Mouse (Mus musculus): ENCODE data around the gene Glt6d1. TPM values are rescaled to one million over a fixed set of nuclear protein-coding genes. Genes with fewer than 3 reads are reported as not detected.
A peak's percentile ranks its signal among the peaks of the same experiment; 100 is the strongest.

Gene Glt6d1
- total and polyA plus RNA-seq, 3 experiments = not detected

DNA sequence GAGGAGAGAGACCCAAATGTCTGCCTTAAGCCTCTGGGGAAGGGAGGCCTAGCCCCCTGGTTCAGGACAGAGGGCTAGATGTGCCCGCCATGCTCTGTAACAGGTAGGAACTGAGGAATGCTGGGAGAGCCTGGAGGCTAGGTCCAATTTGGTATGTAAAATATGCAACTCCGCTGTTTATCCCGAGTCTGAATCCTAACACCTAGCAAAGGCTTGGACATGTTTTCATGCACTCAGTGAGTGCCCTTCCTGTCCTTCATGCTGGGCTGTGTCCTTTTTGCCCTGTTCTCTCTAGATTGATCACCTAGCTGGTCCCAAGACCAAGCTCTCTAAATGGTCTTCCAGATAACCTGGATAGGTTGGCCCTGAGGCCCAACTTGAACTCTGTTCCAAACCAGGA, 44.2 kb upstream of the Glt6d1 start:
- H3K4me1 ChIP-seq (ENCODE audit: insufficient read depth, low read depth, low read length) = no peaks in the 10 kb centered on the region
- H3K36me3 ChIP-seq (replicated peaks) = no peaks in the 10 kb centered on the region
- no peaks in the 10 kb centered on the region for H3K9me3 ChIP-seq (replicated peaks)
- DNase-seq (ENCODE audit: low spot score) = no peak
- no peak overlapping the region for H3K4me3 ChIP-seq (ENCODE audit: low read depth, low read length)
- ATAC-seq (ENCODE audit: extremely low read depth, insufficient number of reproducible peaks, low FRiP score, poor library complexity, severe bottlenecking) = no peak
- H3K27me3 ChIP-seq (ENCODE audit: insufficient read depth, low read length) = peaks cover 7% of the 10 kb centered on the region; the same call in 1 of the 2 replicates
- TF ChIP-seq CTCF (IDR thresholded peaks at IDR 0.05; ENCODE audit: low read depth, low read length) (no peak), GATA2 (IDR thresholded peaks at IDR 0.05; ENCODE audit: borderline replicate concordance, low read depth, low read length) (no peak), POLR2AphosphoS5 (IDR thresholded peaks at IDR 0.05; ENCODE audit: insufficient replicate concordance, low read depth, low read length) (no peak), TAL1 (conservative IDR thresholded peaks at IDR 0.05; ENCODE audit: low read depth, low read length) (no peak), GATA1 (IDR thresholded peaks at IDR 0.05; ENCODE audit: borderline replicate concordance, low read length) (no peak)

GRCm38 (mm10) chr2:25853998-25854397, 38.4 kb upstream of the Glt6d1 start:
- ATAC-seq (ENCODE audit: extremely low read depth, insufficient number of reproducible peaks, low FRiP score, poor library complexity, severe bottlenecking) = no peak
- no peaks in the 10 kb centered on the region for H3K4me1 ChIP-seq (ENCODE audit: insufficient read depth, low read depth, low read length)
- peaks cover 10% of the 10 kb centered on the region; the same call in 1 of the 2 replicates for H3K27me3 ChIP-seq (ENCODE audit: insufficient read depth, low read length)
- H3K4me3 ChIP-seq (ENCODE audit: low read depth, low read length) = no peak overlapping the region
- H3K9me3 ChIP-seq (replicated peaks) = no peaks in the 10 kb centered on the region
- H3K36me3 ChIP-seq (replicated peaks) = no peaks in the 10 kb centered on the region
- TF ChIP-seq CTCF (IDR thresholded peaks at IDR 0.05; ENCODE audit: low read depth, low read length) = no peak
- no peak for DNase-seq (ENCODE audit: low spot score)

- no peaks in the 10 kb centered on the region for H3K36me3 ChIP-seq (replicated peaks)
- ATAC-seq (ENCODE audit: extremely low read depth, insufficient number of reproducible peaks, low FRiP score, poor library complexity, severe bottlenecking) (no peak), DNase-seq (ENCODE audit: low spot score) (no peak)
- no peak overlapping the region for H3K4me3 ChIP-seq (ENCODE audit: low read depth, low read length)
- peaks cover 14% of the 10 kb centered on the region; the same call in 1 of the 2 replicates for H3K27me3 ChIP-seq (ENCODE audit: insufficient read depth, low read length)
- no peaks in the 10 kb centered on the region for H3K9me3 ChIP-seq (replicated peaks)
- TF ChIP-seq GATA1 (IDR thresholded peaks at IDR 0.05; ENCODE audit: borderline replicate concordance, low read length) (no peak), GATA2 (IDR thresholded peaks at IDR 0.05; ENCODE audit: borderline replicate concordance, low read depth, low read length) (no peak), CTCF (IDR thresholded peaks at IDR 0.05; ENCODE audit: low read depth, low read length) (no peak), POLR2AphosphoS5 (IDR thresholded peaks at IDR 0.05; ENCODE audit: insufficient replicate concordance, low read depth, low read length) (no peak), TAL1 (conservative IDR thresholded peaks at IDR 0.05; ENCODE audit: low read depth, low read length) (no peak)
- no peaks in the 10 kb centered on the region for H3K4me1 ChIP-seq (ENCODE audit: insufficient read depth, low read depth, low read length)
Observed at GRCm38 (mm10) chr2:25852626-25853025, 37.0 kb upstream of the Glt6d1 start.

DNA sequence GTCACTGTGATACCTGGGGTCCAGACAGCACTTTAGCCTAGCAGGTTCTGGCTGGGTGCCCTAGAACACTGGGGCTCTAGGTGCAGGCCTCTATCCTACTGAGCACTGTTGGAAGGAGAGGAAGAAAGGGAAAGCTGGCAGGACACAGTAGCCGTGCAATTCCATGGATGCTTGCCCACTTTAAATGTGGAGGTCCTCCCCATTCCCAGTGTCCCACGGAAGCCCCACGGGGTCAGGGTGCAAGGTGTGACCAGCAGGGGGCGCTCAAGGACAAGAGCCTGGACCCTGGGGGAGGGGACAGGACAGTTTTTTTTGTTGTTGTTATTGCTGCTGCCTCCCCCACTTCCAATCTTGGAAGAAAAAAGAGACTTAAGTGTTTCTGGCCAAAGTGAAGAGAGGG, 34.7 kb upstream of the Glt6d1 start:
- peak; percentile 59 for DNase-seq (ENCODE audit: low spot score)
- no peak for ATAC-seq (ENCODE audit: extremely low read depth, insufficient number of reproducible peaks, low FRiP score, poor library complexity, severe bottlenecking)

DNA sequence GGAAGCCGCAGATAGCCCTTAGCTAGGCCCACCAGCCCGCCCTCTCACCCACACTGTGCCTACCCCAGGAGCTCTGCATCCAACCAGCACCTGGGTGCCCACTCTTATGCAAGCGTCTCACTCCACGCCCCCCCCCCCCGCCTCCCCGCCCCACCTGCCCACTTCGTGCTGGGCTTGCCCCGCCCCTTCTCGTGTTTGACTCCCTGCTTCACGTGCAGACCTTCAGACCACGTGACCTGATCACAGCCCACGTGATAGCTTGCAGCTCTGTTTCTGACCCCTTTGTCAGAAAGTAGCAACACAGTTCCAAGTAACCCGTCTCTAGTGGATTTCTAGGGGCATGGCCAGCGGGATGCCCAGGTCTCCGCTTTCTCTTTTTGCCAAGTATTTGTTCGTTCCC, 31.6 kb upstream of the Glt6d1 start, which contains the start of gene Sohlh1:
Gene Sohlh1 (minus strand): TSS at position 23 of the 400 bp plus-strand sequence.
- no peak for DNase-seq (ENCODE audit: low spot score)
- TF ChIP-seq TAL1 (conservative IDR thresholded peaks at IDR 0.05; ENCODE audit: low read depth, low read length) (no peak), GATA2 (IDR thresholded peaks at IDR 0.05; ENCODE audit: borderline replicate concordance, low read depth, low read length) (no peak), GATA1 (IDR thresholded peaks at IDR 0.05; ENCODE audit: borderline replicate concordance, low read length) (no peak), CTCF (IDR thresholded peaks at IDR 0.05; ENCODE audit: low read depth, low read length) (no peak), POLR2AphosphoS5 (IDR thresholded peaks at IDR 0.05; ENCODE audit: insufficient replicate concordance, low read depth, low read length) (no peak)
- Histone ChIP-seq H3K9me3 (replicated peaks) (no peaks in the 10 kb centered on the region), H3K4me1 (ENCODE audit: insufficient read depth, low read depth, low read length) (no peaks in the 10 kb centered on the region), H3K36me3 (replicated peaks) (no peaks in the 10 kb centered on the region), H3K4me3 (ENCODE audit: low read depth, low read length) (no peak within 1 kb of the TSS), H3K27me3 (ENCODE audit: insufficient read depth, low read length) (peaks cover 11% of the 10 kb centered on the region; the same call in 1 of the 2 replicates)
- no peak for ATAC-seq (ENCODE audit: extremely low read depth, insufficient number of reproducible peaks, low FRiP score, poor library complexity, severe bottlenecking)

More for the DNA sequence above, 34.7 kb upstream of the Glt6d1 start:
- no peak overlapping the region for H3K4me3 ChIP-seq (ENCODE audit: low read depth, low read length)
- H3K27me3 ChIP-seq (ENCODE audit: insufficient read depth, low read length) = peaks cover 17% of the 10 kb centered on the region; the same call in 1 of the 2 replicates
- H3K9me3 ChIP-seq (replicated peaks) = no peaks in the 10 kb centered on the region
- no peaks in the 10 kb centered on the region for H3K4me1 ChIP-seq (ENCODE audit: insufficient read depth, low read depth, low read length)
- H3K36me3 ChIP-seq (replicated peaks) = no peaks in the 10 kb centered on the region
- TF ChIP-seq CTCF (IDR thresholded peaks at IDR 0.05; ENCODE audit: low read depth, low read length) = peak; percentile 66
- no peak for TF ChIP-seq GATA2 (IDR thresholded peaks at IDR 0.05; ENCODE audit: borderline replicate concordance, low read depth, low read length)

GRCm38 (mm10) chr2:25846516-25846915, 30.9 kb upstream of the Glt6d1 start:
- no peaks in the 10 kb centered on the region for H3K9me3 ChIP-seq (replicated peaks)
- peaks cover 14% of the 10 kb centered on the region; the same call in 1 of the 2 replicates for H3K27me3 ChIP-seq (ENCODE audit: insufficient read depth, low read length)
- no peaks in the 10 kb centered on the region for H3K4me1 ChIP-seq (ENCODE audit: insufficient read depth, low read depth, low read length)
- H3K4me3 ChIP-seq (ENCODE audit: low read depth, low read length) = no peak overlapping the region
- DNase-seq (ENCODE audit: low spot score) = no peak
- ATAC-seq (ENCODE audit: extremely low read depth, insufficient number of reproducible peaks, low FRiP score, poor library complexity, severe bottlenecking) = no peak
- TF ChIP-seq TAL1 (conservative IDR thresholded peaks at IDR 0.05; ENCODE audit: low read depth, low read length) (no peak), POLR2AphosphoS5 (IDR thresholded peaks at IDR 0.05; ENCODE audit: insufficient replicate concordance, low read depth, low read length) (no peak), GATA2 (IDR thresholded peaks at IDR 0.05; ENCODE audit: borderline replicate concordance, low read depth, low read length) (no peak), CTCF (IDR thresholded peaks at IDR 0.05; ENCODE audit: low read depth, low read length) (no peak), GATA1 (IDR thresholded peaks at IDR 0.05; ENCODE audit: borderline replicate concordance, low read length) (no peak)
- no peaks in the 10 kb centered on the region for H3K36me3 ChIP-seq (replicated peaks)

DNA sequence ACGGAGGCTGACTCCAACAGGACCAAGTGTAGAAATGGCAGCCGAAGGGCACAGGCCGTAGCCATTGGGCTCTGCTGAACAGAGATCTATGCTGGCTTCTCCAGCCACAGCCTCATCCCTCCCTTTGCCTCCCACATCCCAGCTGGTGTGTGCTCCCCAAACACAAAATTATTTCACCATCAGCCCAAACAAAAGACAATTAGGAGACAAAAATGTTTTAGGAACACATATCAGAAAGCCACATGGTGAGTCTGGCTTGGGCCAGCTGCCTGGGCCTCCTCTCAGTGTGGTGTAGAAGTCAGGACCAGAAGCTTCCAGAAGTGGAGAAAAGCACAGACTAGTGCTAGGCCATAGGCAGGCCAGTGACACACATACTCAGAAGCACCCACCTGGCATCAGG, 28.4 kb upstream of the Glt6d1 start:
- H3K9me3 ChIP-seq (replicated peaks) = no peaks in the 10 kb centered on the region
- ATAC-seq (ENCODE audit: extremely low read depth, insufficient number of reproducible peaks, low FRiP score, poor library complexity, severe bottlenecking) = no peak
- no peak for DNase-seq (ENCODE audit: low spot score)
- no peak overlapping the region for H3K4me3 ChIP-seq (ENCODE audit: low read depth, low read length)
- TF ChIP-seq POLR2AphosphoS5 (IDR thresholded peaks at IDR 0.05; ENCODE audit: insufficient replicate concordance, low read depth, low read length) = no peak
- TF ChIP-seq GATA2 (IDR thresholded peaks at IDR 0.05; ENCODE audit: borderline replicate concordance, low read depth, low read length) = no peak
- H3K36me3 ChIP-seq (replicated peaks) = no peaks in the 10 kb centered on the region
- no peaks in the 10 kb centered on the region for H3K4me1 ChIP-seq (ENCODE audit: insufficient read depth, low read depth, low read length)
- peaks cover 10% of the 10 kb centered on the region; the same call in 1 of the 2 replicates for H3K27me3 ChIP-seq (ENCODE audit: insufficient read depth, low read length)
